Mouse (Mus musculus): ENCODE measurements around the gene Kiz. TPM values are rescaled to one million over a fixed set of nuclear protein-coding genes. Genes with fewer than 3 reads are reported as not detected.
A peak's percentile ranks its signal among the peaks of the same experiment; 100 is the strongest.

Kiz gene
- total RNA-seq (2017) = 39.8 and 43.5 TPM in 2 replicates

GRCm38 (mm10) chr2:146855599-146856039, at the start of gene Kiz:
Gene Kiz, plus strand, starts transcription at chr2:146855864.
- ATAC-seq (replicated peaks; ENCODE audit: low read depth, poor library complexity, severe bottlenecking) = peak; percentile 97

- ATAC-seq (replicated peaks; ENCODE audit: low read depth, poor library complexity, severe bottlenecking) = no peak
Observed at GRCm38 (mm10) chr2:146809706-146810256, 45.9 kb upstream of the Kiz start.

GRCm38 (mm10) chr2:146810695-146811094, 45.0 kb upstream of the Kiz start:
- ATAC-seq (replicated peaks; ENCODE audit: low read depth, poor library complexity, severe bottlenecking) = no peak

GRCm38 (mm10) chr2:146814978-146815377, 40.7 kb upstream of the Kiz start:
- ATAC-seq (replicated peaks; ENCODE audit: low read depth, poor library complexity, severe bottlenecking) = peak; percentile 29; the same call in 1 of the 2 replicates

GRCm38 (mm10) chr2:146819065-146819464, 36.6 kb upstream of the Kiz start:
- no peak for ATAC-seq (replicated peaks; ENCODE audit: low read depth, poor library complexity, severe bottlenecking)

GRCm38 (mm10) chr2:146823483-146823951, 32.1 kb upstream of the Kiz start:
- no peak for ATAC-seq (replicated peaks; ENCODE audit: low read depth, poor library complexity, severe bottlenecking)

GRCm38 (mm10) chr2:146824043-146824442, 31.6 kb upstream of the Kiz start:
- ATAC-seq (replicated peaks; ENCODE audit: low read depth, poor library complexity, severe bottlenecking) = no peak

- ATAC-seq (replicated peaks; ENCODE audit: low read depth, poor library complexity, severe bottlenecking) = no peak
Observed at GRCm38 (mm10) chr2:146828006-146828405, 27.7 kb upstream of the Kiz start.

- no peak for ATAC-seq (replicated peaks; ENCODE audit: low read depth, poor library complexity, severe bottlenecking)
Observed at GRCm38 (mm10) chr2:146833222-146834063, 22.2 kb upstream of the Kiz start.

- no peak for ATAC-seq (replicated peaks; ENCODE audit: low read depth, poor library complexity, severe bottlenecking)
Observed at GRCm38 (mm10) chr2:146834064-146834313, 21.7 kb upstream of the Kiz start.

- ATAC-seq (replicated peaks; ENCODE audit: low read depth, poor library complexity, severe bottlenecking) = peak; percentile 63
Observed at GRCm38 (mm10) chr2:146834314-146835201, 21.1 kb upstream of the Kiz start.

GRCm38 (mm10) chr2:146835241-146835990, 20.2 kb upstream of the Kiz start:
- no peak for ATAC-seq (replicated peaks; ENCODE audit: low read depth, poor library complexity, severe bottlenecking)

GRCm38 (mm10) chr2:146836246-146836645, 19.4 kb upstream of the Kiz start:
- no peak for ATAC-seq (replicated peaks; ENCODE audit: low read depth, poor library complexity, severe bottlenecking)

- no peak for ATAC-seq (replicated peaks; ENCODE audit: low read depth, poor library complexity, severe bottlenecking)
Observed at GRCm38 (mm10) chr2:146836871-146837550, 18.7 kb upstream of the Kiz start.

- no peak for ATAC-seq (replicated peaks; ENCODE audit: low read depth, poor library complexity, severe bottlenecking)
Observed at GRCm38 (mm10) chr2:146837653-146838052, 18.0 kb upstream of the Kiz start.

GRCm38 (mm10) chr2:146838596-146839302, 16.9 kb upstream of the Kiz start:
- ATAC-seq (replicated peaks; ENCODE audit: low read depth, poor library complexity, severe bottlenecking) = no peak

GRCm38 (mm10) chr2:146839303-146840030, 16.2 kb upstream of the Kiz start:
- no peak for ATAC-seq (replicated peaks; ENCODE audit: low read depth, poor library complexity, severe bottlenecking)

- 0 out of 2 replicates have a peak, but pooled peaks have one; percentile 29 for ATAC-seq (replicated peaks; ENCODE audit: low read depth, poor library complexity, severe bottlenecking)
Observed at GRCm38 (mm10) chr2:146847863-146848262, 7.8 kb upstream of the Kiz start.
